Mouse (Mus musculus) hindbrain, embryonic 16.5 days (tissue): ENCODE data around the gene Chd2. TPM values are rescaled to one million over a fixed set of nuclear protein-coding genes. Genes with fewer than 3 reads are reported as not detected.

Experiments
- ATAC-seq: fragments of 200-750 bp; cut with Nextera tagmentation; 2 replicates; pipeline ENCODE4 v1.8.0; 2017; ENCODE audit warnings: moderate TSS enrichment, moderate library complexity
- H3K27ac ChIP-seq: fragments of 300-500 bp; sonication (generic); 2 replicates; pipeline ENCODE4 v1.5.1; 2014; ENCODE audit warnings: low read depth, mild to moderate bottlenecking, control low read depth, low read length, moderate library complexity
- H3K27me3 ChIP-seq: fragments of 300-500 bp; sonication (generic); replicated peaks from 2 replicates; pipeline ENCODE4 v1.6.1; 2014; ENCODE audit warnings: low read length; ENCODE audit not compliant: control insufficient read depth, insufficient read depth
- H3K36me3 ChIP-seq: fragments of 300-500 bp; sonication (generic); 2 replicates; pipeline ENCODE4 v1.6.1; 2014; ENCODE audit warnings: mild to moderate bottlenecking, low read length, moderate library complexity, mixed read lengths; ENCODE audit not compliant: control insufficient read depth, insufficient read depth
- H3K4me1 ChIP-seq: fragments of 300-500 bp; sonication (generic); 2 replicates; pipeline ENCODE4 v1.6.1; 2014; ENCODE audit warnings: low read depth, low read length; ENCODE audit not compliant: control insufficient read depth, insufficient read depth
- H3K4me2 ChIP-seq: fragments of 300-500 bp; sonication (generic); 2 replicates; pipeline ENCODE4 v1.6.1; 2014; ENCODE audit warnings: mild to moderate bottlenecking, low read length, control low read depth, moderate library complexity
- H3K4me3 ChIP-seq: fragments of 300-500 bp; sonication (generic); 2 replicates; pipeline ENCODE4 v1.5.1; 2014; ENCODE audit warnings: mild to moderate bottlenecking, low read length, control low read depth, moderate library complexity
- H3K9ac ChIP-seq: fragments of 300-500 bp; sonication (generic); 2 replicates; pipeline ENCODE4 v1.6.1; 2014; ENCODE audit warnings: low read depth, mild to moderate bottlenecking, control low read depth, low read length, moderate library complexity
- H3K9me3 ChIP-seq: fragments of 300-500 bp; sonication (generic); 2 replicates; pipeline ENCODE4 v1.6.1; 2014; ENCODE audit warnings: mild to moderate bottlenecking, low read length, moderate library complexity; ENCODE audit not compliant: control insufficient read depth
- WGBS: fragments of 180-500 bp; shearing (Covaris S2); extraction: QIAGEN DNeasy Blood & Tissue Kit; methylation state at CpG from one replicate; pipeline ENCODE4 v1.1.7; 2014; 5-methylcytosine and 5-hydroxymethylcytosine counted together
- polyA plus RNA-seq: library from polyadenylated mRNA; unstranded; fragments of >200 nt; fragmentation: Nextera tagmentation; extraction: Ambion mirVana; gene quantifications from 2 replicates; pipeline ENCODE4 v1.2.1, GENCODE M21; 2015

The Chd2 gene
- 34.0 and 35.3 TPM in 2 replicates for polyA plus RNA-seq

- Histone ChIP-seq H3K9ac (peak within 1 kb of the TSS; percentile 72), H3K4me3 (peak within 1 kb of the TSS; percentile 52), H3K27me3 (no peaks in the 10 kb centered on the region), H3K9me3 (no peaks in the 10 kb centered on the region), H3K4me1 (peaks cover 12% of the 10 kb centered on the region), H3K27ac (peak within 1 kb of the TSS; percentile 92), H3K4me2 (peak within 1 kb of the TSS; percentile 63), H3K36me3 (no peaks in the 10 kb centered on the region)
- ATAC-seq, result peak; percentile 41; the same call in 1 of the 2 replicates
- 1% methylated on average over 15 of the region's 15 CpGs for WGBS
Measured at GRCm38 (mm10) chr7:73541412-73542130, at the start of gene Chd2. Gene Chd2 (minus strand): TSS chr7:73541830.

GRCm38 (mm10) chr7:73590757-73591156 is 49.1 kb upstream of the Chd2 start:
- Histone ChIP-seq H3K9ac (no peak overlapping the region), H3K27ac (no peak overlapping the region), H3K4me1 (peaks cover 12% of the 10 kb centered on the region), H3K36me3 (no peaks in the 10 kb centered on the region), H3K9me3 (no peaks in the 10 kb centered on the region), H3K4me2 (no peak overlapping the region), H3K27me3 (no peaks in the 10 kb centered on the region), H3K4me3 (no peak overlapping the region)
- no peak for ATAC-seq
- 94% methylated on average over 5 of the region's 5 CpGs for WGBS

GRCm38 (mm10) chr7:73589208-73589771 is 47.7 kb upstream of the Chd2 start:
- WGBS, result 46% methylated on average over 14 of the region's 14 CpGs
- no peaks in the 10 kb centered on the region for H3K27me3 ChIP-seq
- H3K4me2 ChIP-seq, result peak overlapping the region; percentile 41
- peak; percentile 49 for ATAC-seq
- peak overlapping the region; percentile 25 for H3K9ac ChIP-seq
- no peaks in the 10 kb centered on the region for H3K36me3 ChIP-seq
- peaks cover 13% of the 10 kb centered on the region for H3K4me1 ChIP-seq
- no peak overlapping the region for H3K4me3 ChIP-seq
- peak overlapping the region; percentile 69 for H3K27ac ChIP-seq
- H3K9me3 ChIP-seq, result no peaks in the 10 kb centered on the region

- Histone ChIP-seq H3K36me3 (no peaks in the 10 kb centered on the region), H3K9ac (no peak overlapping the region; the same call in 1 of the 2 replicates), H3K27ac (peak overlapping the region; percentile 69; the same call in 1 of the 2 replicates), H3K4me3 (no peak overlapping the region), H3K9me3 (no peaks in the 10 kb centered on the region), H3K27me3 (no peaks in the 10 kb centered on the region), H3K4me1 (peaks cover 12% of the 10 kb centered on the region), H3K4me2 (no peak overlapping the region)
- 92% methylated on average over 8 of the region's 8 CpGs for WGBS
- ATAC-seq, result no peak
Measured at GRCm38 (mm10) chr7:73588351-73588906, 46.8 kb upstream of the Chd2 start.

GRCm38 (mm10) chr7:73586717-73587116 is 45.1 kb upstream of the Chd2 start:
- Histone ChIP-seq H3K4me3 (no peak overlapping the region), H3K9me3 (no peaks in the 10 kb centered on the region), H3K4me2 (no peak overlapping the region), H3K27ac (no peak overlapping the region), H3K36me3 (no peaks in the 10 kb centered on the region), H3K9ac (no peak overlapping the region), H3K27me3 (no peaks in the 10 kb centered on the region), H3K4me1 (peaks cover 12% of the 10 kb centered on the region)
- no peak for ATAC-seq
- WGBS, result 92% methylated on average over 6 of the region's 6 CpGs

GRCm38 (mm10) chr7:73586206-73586605 is 44.6 kb upstream of the Chd2 start:
- H3K4me2 ChIP-seq, result no peak overlapping the region
- H3K27me3 ChIP-seq, result no peaks in the 10 kb centered on the region
- peaks cover 12% of the 10 kb centered on the region for H3K4me1 ChIP-seq
- no peaks in the 10 kb centered on the region for H3K36me3 ChIP-seq
- H3K4me3 ChIP-seq, result no peak overlapping the region
- H3K9ac ChIP-seq, result no peak overlapping the region
- no peak for ATAC-seq
- H3K9me3 ChIP-seq, result no peaks in the 10 kb centered on the region
- WGBS, result 71% methylated on average over 11 of the region's 11 CpGs
- H3K27ac ChIP-seq, result no peak overlapping the region

GRCm38 (mm10) chr7:73585114-73586032 is 43.7 kb upstream of the Chd2 start:
- Histone ChIP-seq H3K4me2 (no peak overlapping the region), H3K9me3 (no peaks in the 10 kb centered on the region), H3K4me3 (no peak overlapping the region), H3K27me3 (no peaks in the 10 kb centered on the region), H3K27ac (peak overlapping the region; percentile 59), H3K36me3 (no peaks in the 10 kb centered on the region), H3K4me1 (peaks cover 12% of the 10 kb centered on the region), H3K9ac (no peak overlapping the region)
- ATAC-seq, result no peak
- WGBS, result 79% methylated on average over 22 of the region's 22 CpGs

GRCm38 (mm10) chr7:73584009-73584995 is 42.7 kb upstream of the Chd2 start:
- H3K27me3 ChIP-seq, result no peaks in the 10 kb centered on the region
- H3K4me1 ChIP-seq, result peaks cover 9% of the 10 kb centered on the region
- H3K36me3 ChIP-seq, result no peaks in the 10 kb centered on the region
- 0 out of 2 replicates have a peak overlapping the region, but pooled peaks have one; percentile 28 for H3K9ac ChIP-seq
- peak overlapping the region; percentile 71 for H3K27ac ChIP-seq
- peak overlapping the region; percentile 35 for H3K4me2 ChIP-seq
- ATAC-seq, result peak; percentile 74
- no peaks in the 10 kb centered on the region for H3K9me3 ChIP-seq
- 29% methylated on average over 13 of the region's 13 CpGs for WGBS
- H3K4me3 ChIP-seq, result no peak overlapping the region
